In genomic region chr5:22746533-22747021, GRCm38 (mm10) we compare ENCODE assay signal across 7 mouse cellular contexts. TPM values are rescaled to one million over a fixed set of nuclear protein-coding genes. Genes with fewer than 3 reads are reported as not detected.
DNase-seq lines count a peak whose midpoint lies in the region; ATAC-seq and TF ChIP-seq lines count a peak whose summit lies in the region.

No protein-coding gene starts in this region.

- H3K9me3 ChIP-seq in lung, embryonic 15.5 days = no peaks in the 10 kb centered on the region
- H3K9me3 ChIP-seq in hindbrain, embryonic 12.5 days (replicated peaks) = no peaks in the 10 kb centered on the region
- no peaks in the 10 kb centered on the region for H3K9me3 ChIP-seq in midbrain, embryonic 15.5 days

- ATAC-seq in lung, embryonic 15.5 days (ENCODE audit: borderline replicate concordance, extremely low read depth, low FRiP score, low TSS enrichment) = peak; percentile 55
- ATAC-seq in hindbrain, embryonic 12.5 days (ENCODE audit: low FRiP score) = peak; percentile 21; the same call in 1 of the 2 replicates
- peak; percentile 72 for ATAC-seq in midbrain, embryonic 15.5 days (replicated peaks)

- no peak for TF ChIP-seq POLR2A in lung, adult 2 months (IDR thresholded peaks at IDR 0.05; ENCODE audit: borderline replicate concordance, extremely low read depth, low read depth, low read length)

- 0 out of 2 replicates have a peak overlapping the region, but pooled peaks have one; percentile 18 for H3K9ac ChIP-seq in lung, embryonic 15.5 days
- H3K9ac ChIP-seq in hindbrain, embryonic 12.5 days = peak overlapping the region; percentile 69
- peak overlapping the region; percentile 85 for H3K9ac ChIP-seq in midbrain, embryonic 15.5 days

- H3K27me3 ChIP-seq in lung, embryonic 15.5 days = peaks cover 49% of the 10 kb centered on the region
- H3K27me3 ChIP-seq in hindbrain, embryonic 12.5 days = peaks cover 19% of the 10 kb centered on the region
- H3K27me3 ChIP-seq in midbrain, embryonic 15.5 days (replicated peaks) = peaks cover 8% of the 10 kb centered on the region; the same call in 1 of the 2 replicates

- no peak overlapping the region for H3K27ac ChIP-seq in lung, embryonic 15.5 days
- H3K27ac ChIP-seq in hindbrain, embryonic 12.5 days = no peak overlapping the region
- peak overlapping the region; percentile 81 for H3K27ac ChIP-seq in midbrain, embryonic 15.5 days

- WGBS in lung, embryonic 15.5 days = under 1% methylated on average over 20 of the region's 20 CpGs
- WGBS in lung, adult 2 months = under 1% methylated on average over 20 of the region's 20 CpGs
- under 1% methylated on average over 20 of the region's 20 CpGs for WGBS in hindbrain, embryonic 12.5 days
- WGBS in midbrain, embryonic 15.5 days = under 1% methylated on average over 20 of the region's 20 CpGs

- H3K4me1 ChIP-seq in lung, embryonic 15.5 days = peaks cover 13% of the 10 kb centered on the region
- H3K4me1 ChIP-seq in lung, adult 2 months (ENCODE audit: control insufficient read depth, insufficient read depth, low read length) = no peaks in the 10 kb centered on the region
- peaks cover 13% of the 10 kb centered on the region; the same call in 1 of the 2 replicates for H3K4me1 ChIP-seq in hindbrain, embryonic 12.5 days
- H3K4me1 ChIP-seq in midbrain, embryonic 15.5 days = peaks cover 8% of the 10 kb centered on the region

- H3K4me3 ChIP-seq in lung, embryonic 15.5 days = peak overlapping the region; percentile 47
- H3K4me3 ChIP-seq in lung, adult 2 months (replicated peaks; ENCODE audit: extremely low read depth, low read depth, low read length) = no peak overlapping the region
- peak overlapping the region; percentile 62 for H3K4me3 ChIP-seq in hindbrain, embryonic 12.5 days
- H3K4me3 ChIP-seq in midbrain, embryonic 15.5 days = peak overlapping the region; percentile 92

- peak overlapping the region; percentile 93 for H3K4me2 ChIP-seq in lung, embryonic 15.5 days
- H3K4me2 ChIP-seq in hindbrain, embryonic 12.5 days (replicated peaks) = peak overlapping the region; percentile 82
- peak overlapping the region; percentile 97 for H3K4me2 ChIP-seq in midbrain, embryonic 15.5 days

- no peak for DNase-seq in lung, adult 2 months
- peak; percentile 32 for DNase-seq in embryo, embryonic 11 days
- no peak for DNase-seq in spleen, postnatal 10 days (ENCODE audit: low spot score in 2 of 2)
- no peak for DNase-seq in spleen, postnatal 14 days (ENCODE audit: low spot score in 2 of 2)

- TF ChIP-seq CTCF in lung, adult 2 months (IDR thresholded peaks at IDR 0.05; ENCODE audit: insufficient read depth, low read length) = no peak

- H3K36me3 ChIP-seq in lung, embryonic 15.5 days = no peaks in the 10 kb centered on the region
- no peaks in the 10 kb centered on the region for H3K36me3 ChIP-seq in hindbrain, embryonic 12.5 days
- no peaks in the 10 kb centered on the region for H3K36me3 ChIP-seq in midbrain, embryonic 15.5 days (replicated peaks)

RNA-seq across cellular contexts. Expression of gene Lhfpl3, which starts 0.7 kb away (rescaled TPM):
- 0.07 TPM in 1 of 2 replicates, not detected in the other for polyA plus RNA-seq in lung, embryonic 15.5 days (2015; fragmentation: Nextera tagmentation; extraction: Ambion mirVana)
- polyA plus RNA-seq in lung, adult 2 months (2012; rRNA removed) = 0.06 and 0.12 TPM in 2 replicates
- 2.0 and 2.6 TPM in 2 replicates for polyA plus RNA-seq in hindbrain, embryonic 12.5 days (2016; fragmentation: Nextera tagmentation; extraction: Ambion mirVana)
- polyA plus RNA-seq in midbrain, embryonic 15.5 days (2015; fragmentation: Nextera tagmentation; extraction: Ambion mirVana) = 20.8 and 21.0 TPM in 2 replicates

Comparison
In these comparisons a context has a peak if more than half of its experiments do, and no peak if none do; other contexts are left out.
1. ATAC-seq: peak in every context shown above with its lines; median percentile 72 in midbrain, embryonic 15.5 days; 55 in lung, embryonic 15.5 days; 21 in hindbrain, embryonic 12.5 days.
2. H3K9ac ChIP-seq: peak in every context shown above with its lines; median percentile 85 in midbrain, embryonic 15.5 days; 69 in hindbrain, embryonic 12.5 days; 18 in lung, embryonic 15.5 days.